Mouse (Mus musculus) erythroblast, embryonic 14.5 days (primary cell): ENCODE measurements around the gene Slc32a1.

Experiments used
- GATA1 ChIP-seq: IDR thresholded peaks from 2 replicates; pipeline ENCODE4 v1.6.1; 2012; ENCODE audit warnings: low read length, inconsistent platforms, mixed read lengths
- TAL1 ChIP-seq: IDR thresholded peaks from 3 replicates; pipeline ENCODE4 v1.6.1; 2012; ENCODE audit warnings: low read length, inconsistent platforms, mixed read lengths

DNA sequence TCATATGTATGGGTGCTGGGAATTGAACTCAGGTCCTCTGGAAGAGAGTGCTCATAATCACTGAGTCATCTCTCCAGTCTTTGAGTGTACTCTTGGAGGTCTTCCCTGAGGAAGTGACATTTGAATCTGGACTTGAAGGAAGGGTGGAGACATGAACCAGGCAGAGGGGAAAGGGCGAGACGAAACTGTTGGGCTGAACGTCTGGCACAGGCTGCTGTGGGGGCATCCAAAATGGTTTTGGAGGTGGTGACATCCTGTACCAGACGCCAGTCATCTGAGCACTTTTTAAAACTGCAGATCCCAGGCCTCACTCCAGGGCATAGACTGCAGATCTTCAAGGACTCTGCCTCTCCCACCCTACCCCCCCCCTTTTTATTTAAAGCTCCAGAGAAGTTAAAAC lies 45.2 kb downstream of the Slc32a1 start:
- TF ChIP-seq TAL1, result no peak
- no peak for TF ChIP-seq GATA1
